Mouse (Mus musculus) C2C12 (cell line): Measurements from ENCODE around the gene Fbln2.

Experiments
- CEBPB ChIP-seq: IDR thresholded peaks from one replicate; pipeline ENCODE4 v1.6.1; 2011; ENCODE audit warnings: low read depth, mild to moderate bottlenecking, control low read depth, moderate library complexity
- CTCF ChIP-seq: IDR thresholded peaks from one replicate; pipeline ENCODE4 v1.5.1; 2011; ENCODE audit not compliant: control insufficient read depth, insufficient read depth, insufficient read length
- MAX ChIP-seq: IDR thresholded peaks from one replicate; pipeline ENCODE4 v1.6.1; 2011; ENCODE audit warnings: mild to moderate bottlenecking, control low read depth
- MYOD1 ChIP-seq: IDR thresholded peaks from one replicate; pipeline ENCODE4 v1.6.1; 2011; ENCODE audit warnings: low read depth; ENCODE audit not compliant: control insufficient read depth, insufficient read length
- MYOG ChIP-seq: IDR thresholded peaks from one replicate; pipeline ENCODE4 v1.6.1; 2011; ENCODE audit not compliant: control insufficient read depth, insufficient read length; ENCODE audit errors: extremely low read depth
- USF1 ChIP-seq: IDR thresholded peaks from one replicate; pipeline ENCODE4 v1.6.1; 2011; ENCODE audit warnings: low read depth, mild to moderate bottlenecking, control low read depth, moderate library complexity

GRCm38 (mm10) chr6:91181320-91181719 lies 30.9 kb upstream of the Fbln2 start:
- TF ChIP-seq CTCF: no peak
- TF ChIP-seq CEBPB: no peak
- TF ChIP-seq MYOD1: no peak
- no peak for TF ChIP-seq MAX
- TF ChIP-seq MYOG: no peak
- TF ChIP-seq USF1: no peak
